Mouse (Mus musculus) ES-Bruce4 (cell line): ENCODE data around the gene Emc6. TPM values are rescaled to one million over a fixed set of nuclear protein-coding genes. Genes with fewer than 3 reads are reported as not detected.

Experiments used
- H3K27ac ChIP-seq: 2 replicates; pipeline ENCODE4 v1.5.1; 2012; ENCODE audit warnings: low read length, inconsistent platforms; ENCODE audit not compliant: insufficient read depth
- H3K27me3 ChIP-seq: 2 replicates; pipeline ENCODE4 v1.6.1; 2012; ENCODE audit warnings: mild to moderate bottlenecking, low read length, inconsistent platforms; ENCODE audit not compliant: control insufficient read depth, poor library complexity, insufficient read depth, severe bottlenecking
- H3K36me3 ChIP-seq: 2 replicates; pipeline ENCODE4 v1.6.1; 2012; ENCODE audit warnings: inconsistent platforms, mild to moderate bottlenecking, low read length, moderate library complexity; ENCODE audit not compliant: control insufficient read depth, poor library complexity, insufficient read depth, severe bottlenecking
- H3K4me1 ChIP-seq: one replicate; pipeline ENCODE4 v1.8.1; 2011; ENCODE audit warnings: low read length; ENCODE audit not compliant: control insufficient read depth, insufficient read depth
- H3K4me3 ChIP-seq: 2 replicates; pipeline ENCODE4 v1.5.1; 2011; ENCODE audit warnings: low read depth, mild to moderate bottlenecking, low read length
- H3K9ac ChIP-seq: 2 replicates; pipeline ENCODE4 v1.6.1; 2012; ENCODE audit warnings: low read depth, mild to moderate bottlenecking, inconsistent platforms; ENCODE audit not compliant: poor library complexity, severe bottlenecking
- H3K9me3 ChIP-seq: replicated peaks from 2 replicates; pipeline ENCODE4 v1.6.1; 2012; ENCODE audit warnings: mild to moderate bottlenecking, low read length, inconsistent platforms; ENCODE audit not compliant: control insufficient read depth, poor library complexity, insufficient read depth, severe bottlenecking
- CTCF ChIP-seq: IDR thresholded peaks from one replicate; pipeline ENCODE4 v1.8.1; 2011; ENCODE audit warnings: low read depth, low read length
- EP300 ChIP-seq: IDR thresholded peaks from 2 replicates; pipeline ENCODE4 v1.6.1; 2011; ENCODE audit warnings: low read depth, low read length; ENCODE audit not compliant: insufficient read depth
- POLR2A ChIP-seq: IDR thresholded peaks from one replicate; pipeline ENCODE4 v1.8.1; 2011; ENCODE audit warnings: low read length; ENCODE audit not compliant: insufficient read depth
- polyA plus RNA-seq: library from polyadenylated mRNA; stranded (reverse); fragments of >200 nt; gene quantifications from 2 replicates; pipeline ENCODE4 v1.2.4, GENCODE M21; 2011; ENCODE audit warnings: low read depth; ENCODE audit not compliant: missing spikeins, insufficient read depth, insufficient read length

The Emc6 gene
- polyA plus RNA-seq, 1 experiment = 51.9 TPM

DNA sequence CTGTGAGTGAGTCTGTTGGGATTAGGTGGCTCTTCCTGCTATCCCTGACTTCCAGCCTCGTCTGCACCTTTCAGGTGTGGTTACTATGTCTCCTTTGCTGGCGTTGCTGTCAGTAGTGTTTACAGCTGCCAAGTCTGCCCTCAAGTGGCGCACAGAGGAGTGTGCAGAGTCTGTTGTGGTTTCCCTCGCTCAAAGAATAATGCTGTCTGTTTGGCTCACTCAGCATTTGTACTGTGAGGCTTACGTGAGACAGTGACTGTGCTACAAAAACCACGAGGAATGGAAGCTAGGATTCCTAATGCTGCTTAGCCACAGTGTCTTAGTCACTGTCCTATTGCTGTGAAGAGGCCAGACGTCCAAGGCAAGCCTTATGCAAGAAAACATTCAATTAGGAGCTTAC, 45.8 kb downstream of the Emc6 start:
- H3K36me3 ChIP-seq = peaks cover 32% of the 10 kb centered on the region
- peak; percentile 74 for TF ChIP-seq CTCF
- no peak for TF ChIP-seq POLR2A
- H3K9me3 ChIP-seq = peaks cover 14% of the 10 kb centered on the region; the same call in 1 of the 2 replicates
- no peak overlapping the region for H3K27ac ChIP-seq
- H3K9ac ChIP-seq = no peak overlapping the region
- no peak overlapping the region for H3K4me3 ChIP-seq
- H3K27me3 ChIP-seq = no peaks in the 10 kb centered on the region
- no peaks in the 10 kb centered on the region for H3K4me1 ChIP-seq

DNA sequence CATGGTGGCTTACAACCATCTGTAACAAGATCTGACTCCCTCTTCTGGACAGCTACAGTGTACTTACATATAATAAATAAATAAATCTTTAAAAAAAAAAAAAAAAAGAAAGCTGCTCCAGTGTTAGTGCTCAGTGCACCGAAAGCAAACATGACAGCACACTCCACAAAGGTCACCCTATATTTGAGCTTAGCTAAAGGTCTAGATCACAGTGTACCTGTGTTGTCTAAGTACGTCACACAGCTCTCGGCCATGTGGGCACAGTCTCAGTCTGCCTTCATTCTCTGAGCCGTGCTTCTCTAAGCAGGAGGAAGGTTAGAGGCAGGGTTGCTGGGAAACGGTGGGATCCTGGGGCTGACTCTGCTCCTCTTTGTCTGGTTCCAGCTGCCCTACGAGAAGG, 50.3 kb downstream of the Emc6 start:
- no peaks in the 10 kb centered on the region for H3K4me1 ChIP-seq
- no peaks in the 10 kb centered on the region for H3K27me3 ChIP-seq
- H3K9me3 ChIP-seq = no peaks in the 10 kb centered on the region
- no peak overlapping the region for H3K4me3 ChIP-seq
- H3K27ac ChIP-seq = no peak overlapping the region
- no peak for TF ChIP-seq POLR2A
- no peak for TF ChIP-seq CTCF
- no peak for TF ChIP-seq EP300
- no peak overlapping the region for H3K9ac ChIP-seq
- H3K36me3 ChIP-seq = no peaks in the 10 kb centered on the region

Other genes starting within 250 kb of the Emc6 start
- gene Atp2a3, start 215.9 kb downstream of the Emc6 start, polyA plus RNA-seq = 3.6 and 3.7 TPM in 2 replicates
- gene P2rx1, start 177.9 kb downstream of the Emc6 start, polyA plus RNA-seq = not detected in 2 replicates
- gene Camkk1, start 158.0 kb downstream of the Emc6 start, polyA plus RNA-seq = 3.0 and 3.1 TPM in 2 replicates
- 17.9 TPM in 2 replicates for gene Ncbp3, start 129.3 kb downstream of the Emc6 start, polyA plus RNA-seq
- gene Itgae, start 86.5 kb downstream of the Emc6 start, polyA plus RNA-seq = 0.29 and 0.78 TPM in 2 replicates
- gene Haspin, start 38.7 kb downstream of the Emc6 start, polyA plus RNA-seq = 13.0 and 14.0 TPM in 2 replicates
- 0.42 and 0.55 TPM in 2 replicates for gene P2rx5, start 16.6 kb downstream of the Emc6 start, polyA plus RNA-seq
- 36.2 and 37.1 TPM in 2 replicates for gene Tax1bp3, start within 50 bp of the Emc6 start, polyA plus RNA-seq
- gene Ctns, start 22.0 kb upstream of the Emc6 start, polyA plus RNA-seq = 15.3 and 15.4 TPM in 2 replicates
- gene Shpk, start 22.4 kb upstream of the Emc6 start, polyA plus RNA-seq = 0.93 and 0.94 TPM in 2 replicates
- not detected in 2 replicates for gene Trpv1, start 57.3 kb upstream of the Emc6 start, polyA plus RNA-seq
- gene Trpv3, start 90.4 kb upstream of the Emc6 start, polyA plus RNA-seq = 0.11 TPM in 1 of 2 replicates, not detected in the other
- gene Aspa, start 152.6 kb upstream of the Emc6 start, polyA plus RNA-seq = 2.1 and 3.7 TPM in 2 replicates
- gene Gm49340, start 152.7 kb upstream of the Emc6 start, polyA plus RNA-seq = not detected in 2 replicates
- gene Spata22, start 152.7 kb upstream of the Emc6 start, polyA plus RNA-seq = 2.2 and 3.0 TPM in 2 replicates
- gene Olfr20, start 173.7 kb upstream of the Emc6 start, polyA plus RNA-seq = not detected in 2 replicates
- gene Olfr376, start 194.2 kb upstream of the Emc6 start, polyA plus RNA-seq = not detected in 2 replicates
- not detected in 2 replicates for gene Olfr1, start 222.6 kb upstream of the Emc6 start, polyA plus RNA-seq